9 mouse cellular contexts compared by ENCODE assay signal in genomic region chr13:44476901-44477300, GRCm38 (mm10).
DNase-seq lines count a peak whose midpoint lies in the region; ATAC-seq lines count a peak whose summit lies in the region.
"Had no signal": no experiment of that assay in that cellular context is flagged by ENCODE, and none has a peak within 500 bp of the region (broad histone marks: within the 10 kb centered on the region; RNA-seq: fewer than 3 reads in every experiment).

No protein-coding gene starts in this region.

- peak overlapping the region; percentile 63 for H3K27ac ChIP-seq in lung, embryonic 15.5 days

- H3K4me2 ChIP-seq in lung, embryonic 15.5 days = peak overlapping the region; percentile 37; the same call in 1 of the 2 replicates

- DNase-seq in adrenal gland, postnatal 14 days = peak; percentile 56
- peak; percentile 33 for DNase-seq in fibroblast of lung, adult 2 months (ENCODE audit: low read depth)
- peak; percentile 64 for DNase-seq in heart, postnatal 4 days
- no peak for DNase-seq in retina, postnatal 1 day
- DNase-seq in cerebellum, postnatal 36 days = no peak
- no peak for DNase-seq in B cell, adult 2 months
- no peak for DNase-seq in right cerebral cortex, adult 18-20 months
- DNase-seq: cerebellum, postnatal 14 days had no signal

- H3K27me3 ChIP-seq in lung, embryonic 15.5 days = no peaks in the 10 kb centered on the region

- no peak for ATAC-seq in lung, embryonic 15.5 days (ENCODE audit: borderline replicate concordance, extremely low read depth, low FRiP score, low TSS enrichment)

- no peaks in the 10 kb centered on the region for H3K36me3 ChIP-seq in lung, embryonic 15.5 days

- no peaks in the 10 kb centered on the region for H3K9me3 ChIP-seq in lung, embryonic 15.5 days

- no peak overlapping the region for H3K4me3 ChIP-seq in lung, embryonic 15.5 days

- H3K9ac ChIP-seq in lung, embryonic 15.5 days = no peak overlapping the region

- 30% methylated on average over 8 of the region's 8 CpGs for WGBS in lung, embryonic 15.5 days

- H3K4me1 ChIP-seq in lung, embryonic 15.5 days = peaks cover 11% of the 10 kb centered on the region

Comparison
In these comparisons a context has a peak if more than half of its experiments do, and no peak if none do; other contexts are left out.
1. DNase-seq: peak in adrenal gland, postnatal 14 days (single experiment), fibroblast of lung, adult 2 months (single experiment) and heart, postnatal 4 days (single experiment); none in retina, postnatal 1 day (single experiment), cerebellum, postnatal 36 days (0 of 2), B cell, adult 2 months (0 of 2) and right cerebral cortex, adult 18-20 months (single experiment).